Mouse (Mus musculus): Measurements from ENCODE around the gene Prrt2. TPM values are rescaled to one million over a fixed set of nuclear protein-coding genes. Genes with fewer than 3 reads are reported as not detected.

Prrt2 gene
- polyA plus RNA-seq, 1 experiment from 2014 or later = 2.9 TPM

DNA sequence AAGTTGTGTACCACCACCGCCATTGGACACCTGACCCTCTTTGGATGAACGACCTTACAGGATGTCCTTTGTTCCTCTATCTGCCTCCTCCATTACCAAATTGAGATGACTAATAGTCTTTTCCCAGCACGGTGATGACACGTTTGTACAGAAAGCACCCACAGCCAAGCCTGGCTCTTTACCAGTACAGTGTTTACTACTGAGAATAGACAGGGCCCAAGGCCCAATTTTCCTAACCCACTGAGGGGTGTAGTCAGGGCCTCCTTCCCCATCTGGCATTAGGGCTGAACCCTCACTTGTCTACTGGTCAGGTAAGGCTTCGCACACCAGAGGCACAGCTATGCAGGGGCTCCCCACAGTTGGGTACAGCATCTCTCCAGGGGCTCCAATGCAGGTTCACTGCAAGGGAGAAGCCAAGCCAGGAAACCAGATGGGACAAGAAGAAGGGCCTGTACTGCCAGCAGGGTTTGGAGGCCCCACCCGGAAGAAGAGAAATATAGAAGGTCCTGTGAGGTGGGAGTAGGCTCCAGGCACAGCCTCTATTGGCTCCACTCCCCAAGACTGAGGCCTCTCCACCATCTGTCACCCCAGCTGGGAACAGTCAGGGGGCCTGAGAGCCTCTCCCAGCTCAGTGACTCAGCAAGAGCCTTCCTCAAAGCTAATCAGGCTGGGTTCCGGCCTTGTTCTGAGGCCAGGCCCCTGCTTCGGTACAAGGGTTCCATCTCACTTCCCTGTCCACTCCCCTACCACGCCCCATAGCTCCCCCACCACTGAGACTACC, 12.6 kb downstream of the Prrt2 start:
- H3K9me3 ChIP-seq (replicated peaks) = no peaks in the 10 kb centered on the region
- peaks cover 22% of the 10 kb centered on the region for H3K36me3 ChIP-seq
- no peaks in the 10 kb centered on the region for H3K27me3 ChIP-seq (ENCODE audit: low read depth, poor library complexity, severe bottlenecking)
- 79% methylated on average over 9 of the region's 9 CpGs for WGBS
- no peak overlapping the region for H3K4me3 ChIP-seq
- H3K27ac ChIP-seq (replicated peaks) = peak overlapping the region; percentile 75
- DNase-seq (ENCODE audit: low spot score) = no peak
- H3K4me1 ChIP-seq = peaks cover 15% of the 10 kb centered on the region

DNA sequence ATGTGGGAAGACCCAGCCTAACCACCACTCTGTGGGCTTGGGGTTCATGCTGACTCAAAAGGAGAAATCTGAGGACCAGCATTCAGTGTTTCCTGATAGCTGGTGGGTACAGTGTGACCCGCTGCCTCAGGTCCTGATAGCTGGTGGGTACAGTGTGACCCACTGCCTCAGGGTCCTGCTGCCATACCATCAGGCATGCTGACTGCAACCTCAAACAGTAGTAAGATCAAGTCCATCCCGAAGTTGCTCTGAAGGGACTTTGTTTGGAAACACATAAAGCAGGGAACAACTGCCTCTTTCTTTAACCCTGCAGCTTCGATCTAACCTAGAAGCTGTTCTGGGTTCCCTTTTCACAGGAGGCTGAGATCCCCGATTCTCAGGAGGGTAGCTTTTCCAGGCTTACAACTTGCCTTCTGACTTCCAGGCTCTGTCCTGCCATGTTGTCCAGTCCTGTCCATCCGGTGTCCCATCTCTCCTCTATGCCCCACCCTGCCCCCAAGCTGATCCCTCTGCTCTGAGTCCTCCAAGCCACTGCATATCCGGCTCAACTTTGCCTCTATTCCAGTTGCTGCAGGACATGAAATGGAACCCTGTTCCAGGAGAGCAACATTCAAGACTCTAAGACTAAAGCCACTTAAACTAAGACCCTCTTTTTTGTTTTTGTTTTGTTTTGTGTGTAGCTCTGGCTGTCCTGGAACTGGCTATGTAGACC, 13.5 kb downstream of the Prrt2 start:
- Histone ChIP-seq H3K4me3 (no peak overlapping the region), H3K4me1 (peaks cover 15% of the 10 kb centered on the region), H3K36me3 (peaks cover 13% of the 10 kb centered on the region), H3K27ac (replicated peaks) (no peak overlapping the region), H3K9me3 (replicated peaks) (no peaks in the 10 kb centered on the region), H3K27me3 (ENCODE audit: low read depth, poor library complexity, severe bottlenecking) (no peaks in the 10 kb centered on the region)
- 85% methylated on average over 6 of the region's 6 CpGs for WGBS
- no peak for DNase-seq (ENCODE audit: low spot score)

DNA sequence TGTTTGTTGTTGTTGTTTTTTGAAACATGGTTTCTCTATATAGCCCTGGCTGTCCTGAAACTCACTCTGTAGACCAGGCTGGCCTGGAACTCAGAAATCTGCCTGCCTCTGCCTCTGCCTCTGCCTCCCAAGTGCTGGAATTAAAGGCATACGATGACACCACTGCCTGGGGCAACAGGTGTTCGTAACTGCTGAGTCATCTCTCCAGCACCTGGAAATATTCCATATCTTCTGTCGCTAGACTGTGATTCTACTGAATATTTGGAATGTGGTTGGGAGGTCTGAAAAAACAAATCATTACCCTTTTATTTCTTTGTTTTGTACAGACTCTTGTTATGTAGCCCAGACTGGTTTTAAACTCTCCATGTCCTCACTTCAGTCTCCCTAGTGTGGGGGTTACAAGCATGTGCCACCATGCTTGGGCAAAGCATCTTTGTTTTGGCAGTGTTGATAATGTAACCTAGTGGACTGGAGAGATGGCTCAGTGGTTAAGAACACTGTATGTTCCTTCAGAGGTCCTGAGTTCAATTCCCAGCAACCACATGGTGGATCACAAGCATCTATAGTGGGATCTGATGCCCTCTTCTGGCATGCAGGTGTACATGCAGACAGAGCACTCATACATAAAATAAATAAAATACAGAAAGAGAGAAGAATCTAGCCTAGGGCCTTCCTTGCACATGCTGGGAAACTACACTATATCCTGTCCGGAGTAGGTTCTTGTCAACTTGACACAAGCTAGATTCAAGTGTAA, 16.7 kb downstream of the Prrt2 start:
- no peak for DNase-seq (ENCODE audit: low spot score)
- peaks cover 10% of the 10 kb centered on the region for H3K4me1 ChIP-seq
- WGBS = 89% methylated on average over 4 of the region's 4 CpGs
- H3K27me3 ChIP-seq (ENCODE audit: low read depth, poor library complexity, severe bottlenecking) = no peaks in the 10 kb centered on the region
- H3K9me3 ChIP-seq (replicated peaks) = no peaks in the 10 kb centered on the region
- no peak overlapping the region for H3K4me3 ChIP-seq
- H3K36me3 ChIP-seq = no peaks in the 10 kb centered on the region
- no peak overlapping the region for H3K27ac ChIP-seq (replicated peaks)

DNA sequence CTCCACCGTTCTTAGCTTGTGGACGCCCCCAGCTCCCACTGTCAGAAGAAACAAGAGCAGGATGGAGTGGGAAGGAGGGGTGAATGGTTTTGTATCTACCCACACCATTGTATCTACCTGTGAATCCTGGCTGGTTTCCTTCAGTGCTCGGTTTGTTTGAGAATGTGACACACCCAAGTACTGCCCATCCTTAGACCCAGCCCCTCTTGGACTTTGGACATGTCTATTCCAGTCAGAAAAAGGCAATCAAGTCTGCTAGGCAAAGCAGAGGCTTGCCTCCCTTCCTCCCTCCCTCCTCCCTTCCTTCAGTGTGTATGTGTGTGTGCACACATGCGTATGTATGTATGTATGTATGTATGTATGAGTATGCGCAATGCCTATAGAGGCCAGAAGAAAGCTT, 17.4 kb downstream of the Prrt2 start:
- H3K27me3 ChIP-seq (ENCODE audit: low read depth, poor library complexity, severe bottlenecking) = no peaks in the 10 kb centered on the region
- H3K36me3 ChIP-seq = no peaks in the 10 kb centered on the region
- 92% methylated on average over 5 of the region's 5 CpGs for WGBS
- H3K4me1 ChIP-seq = peaks cover 4% of the 10 kb centered on the region
- H3K27ac ChIP-seq (replicated peaks) = no peak overlapping the region
- H3K4me3 ChIP-seq = no peak overlapping the region
- DNase-seq (ENCODE audit: low spot score) = no peak
- no peaks in the 10 kb centered on the region for H3K9me3 ChIP-seq (replicated peaks)

DNA sequence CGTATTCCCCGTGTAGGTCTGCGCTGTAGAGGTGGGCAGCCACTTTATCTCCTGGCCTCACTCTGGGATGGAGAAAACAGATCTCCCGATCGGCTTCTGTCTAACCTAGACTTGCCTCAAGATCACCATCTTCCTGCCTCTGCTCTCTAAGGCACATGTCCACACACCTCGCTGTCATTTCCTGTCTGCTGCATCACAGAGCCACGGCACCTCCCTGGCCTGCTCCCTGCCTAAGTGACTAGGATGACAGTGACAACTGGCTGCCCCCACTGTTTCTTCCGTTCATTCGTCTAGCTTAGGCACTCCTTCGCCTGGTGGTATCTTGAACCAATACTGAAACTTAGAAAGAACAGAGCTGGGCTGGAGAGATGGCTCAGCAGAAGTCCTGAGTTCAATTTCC, 21.4 kb downstream of the Prrt2 start:
- Histone ChIP-seq H3K9me3 (replicated peaks) (0 out of 2 replicates have a peak, but pooled peaks cover 2% of the 10 kb centered on the region), H3K4me1 (no peaks in the 10 kb centered on the region), H3K27me3 (ENCODE audit: low read depth, poor library complexity, severe bottlenecking) (no peaks in the 10 kb centered on the region), H3K4me3 (no peak overlapping the region), H3K36me3 (no peaks in the 10 kb centered on the region), H3K27ac (replicated peaks) (no peak overlapping the region)
- no peak for DNase-seq (ENCODE audit: low spot score)
- 87% methylated on average over 10 of the region's 10 CpGs for WGBS

DNA sequence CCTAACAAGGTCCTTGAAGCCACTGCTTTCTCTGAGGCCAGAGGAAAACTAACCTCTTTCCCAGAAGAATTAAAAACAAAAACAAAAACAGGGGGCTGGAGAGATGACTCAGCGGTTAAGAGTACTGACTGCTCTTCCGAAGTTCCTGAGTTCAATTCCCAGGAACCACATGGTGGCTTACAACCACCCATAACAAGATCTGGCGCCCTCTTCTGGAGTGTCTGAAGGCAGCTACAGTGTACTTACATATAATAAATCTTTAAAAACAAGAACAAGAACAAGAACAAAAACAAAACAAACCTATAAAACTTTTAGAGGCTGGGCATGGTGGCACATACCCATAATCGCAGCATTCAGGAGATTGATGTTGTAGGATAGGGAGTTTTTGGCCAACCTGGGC, 24.6 kb downstream of the Prrt2 start:
- no peaks in the 10 kb centered on the region for H3K27me3 ChIP-seq (ENCODE audit: low read depth, poor library complexity, severe bottlenecking)
- 82% methylated on average over 4 of the region's 4 CpGs for WGBS
- H3K27ac ChIP-seq (replicated peaks) = no peak overlapping the region
- H3K4me3 ChIP-seq = no peak overlapping the region
- H3K9me3 ChIP-seq (replicated peaks) = 0 out of 2 replicates have a peak, but pooled peaks cover 2% of the 10 kb centered on the region
- no peaks in the 10 kb centered on the region for H3K36me3 ChIP-seq
- DNase-seq (ENCODE audit: low spot score) = no peak
- peaks cover 3% of the 10 kb centered on the region for H3K4me1 ChIP-seq

DNA sequence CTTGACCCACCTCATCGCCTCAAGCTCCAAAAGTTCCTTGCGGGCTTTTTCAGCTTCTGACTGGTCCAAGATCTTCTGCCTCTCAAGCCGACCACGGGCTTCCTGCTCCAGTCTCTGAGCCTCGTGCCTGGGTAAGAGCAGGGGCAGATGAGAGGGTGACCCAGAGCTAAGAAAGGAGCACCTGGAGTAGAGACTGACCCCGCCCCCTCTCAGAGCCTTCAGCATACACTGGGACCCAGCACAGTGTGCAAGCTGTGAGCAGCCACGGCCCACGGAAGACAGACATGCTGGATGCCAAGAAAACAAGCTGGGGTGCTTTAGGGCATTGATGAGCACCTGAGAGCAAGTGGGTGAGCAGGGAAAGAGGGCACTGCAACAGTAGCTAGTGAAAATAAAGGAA, 32.2 kb downstream of the Prrt2 start:
- no peak for DNase-seq (ENCODE audit: low spot score)
- no peaks in the 10 kb centered on the region for H3K36me3 ChIP-seq
- WGBS = 75% methylated on average over 8 of the region's 8 CpGs
- H3K27ac ChIP-seq (replicated peaks) = no peak overlapping the region
- H3K4me1 ChIP-seq = peaks cover 5% of the 10 kb centered on the region
- no peak overlapping the region for H3K4me3 ChIP-seq
- no peaks in the 10 kb centered on the region for H3K27me3 ChIP-seq (ENCODE audit: low read depth, poor library complexity, severe bottlenecking)
- H3K9me3 ChIP-seq (replicated peaks) = no peaks in the 10 kb centered on the region

DNA sequence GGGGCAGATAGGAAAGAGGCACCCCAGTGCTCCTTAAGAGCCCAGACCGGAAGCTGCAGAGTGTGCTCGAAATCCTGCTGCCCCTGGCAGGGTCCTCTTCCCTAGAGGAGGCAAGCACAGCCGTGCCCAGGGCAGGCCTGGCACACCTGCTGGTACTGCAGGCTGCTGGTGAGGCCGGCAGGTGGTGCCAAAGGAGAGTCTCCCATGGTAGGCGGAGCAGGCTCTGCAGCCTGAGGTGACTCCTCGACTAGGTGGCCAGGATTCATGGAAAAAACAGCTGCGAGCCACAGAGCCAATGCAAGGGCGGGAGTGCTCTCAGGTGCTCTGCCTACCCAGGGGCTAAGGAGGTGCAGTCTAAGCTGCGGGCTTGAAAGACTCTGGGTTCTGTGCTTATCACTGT, 34.7 kb downstream of the Prrt2 start:
- Histone ChIP-seq H3K36me3 (peaks cover 1% of the 10 kb centered on the region), H3K4me3 (no peak overlapping the region), H3K27ac (replicated peaks) (no peak overlapping the region), H3K4me1 (0 out of 2 replicates have a peak, but pooled peaks cover 2% of the 10 kb centered on the region), H3K9me3 (replicated peaks) (no peaks in the 10 kb centered on the region), H3K27me3 (ENCODE audit: low read depth, poor library complexity, severe bottlenecking) (no peaks in the 10 kb centered on the region)
- DNase-seq (ENCODE audit: low spot score) = no peak
- 38% methylated on average over 9 of the region's 9 CpGs for WGBS

DNA sequence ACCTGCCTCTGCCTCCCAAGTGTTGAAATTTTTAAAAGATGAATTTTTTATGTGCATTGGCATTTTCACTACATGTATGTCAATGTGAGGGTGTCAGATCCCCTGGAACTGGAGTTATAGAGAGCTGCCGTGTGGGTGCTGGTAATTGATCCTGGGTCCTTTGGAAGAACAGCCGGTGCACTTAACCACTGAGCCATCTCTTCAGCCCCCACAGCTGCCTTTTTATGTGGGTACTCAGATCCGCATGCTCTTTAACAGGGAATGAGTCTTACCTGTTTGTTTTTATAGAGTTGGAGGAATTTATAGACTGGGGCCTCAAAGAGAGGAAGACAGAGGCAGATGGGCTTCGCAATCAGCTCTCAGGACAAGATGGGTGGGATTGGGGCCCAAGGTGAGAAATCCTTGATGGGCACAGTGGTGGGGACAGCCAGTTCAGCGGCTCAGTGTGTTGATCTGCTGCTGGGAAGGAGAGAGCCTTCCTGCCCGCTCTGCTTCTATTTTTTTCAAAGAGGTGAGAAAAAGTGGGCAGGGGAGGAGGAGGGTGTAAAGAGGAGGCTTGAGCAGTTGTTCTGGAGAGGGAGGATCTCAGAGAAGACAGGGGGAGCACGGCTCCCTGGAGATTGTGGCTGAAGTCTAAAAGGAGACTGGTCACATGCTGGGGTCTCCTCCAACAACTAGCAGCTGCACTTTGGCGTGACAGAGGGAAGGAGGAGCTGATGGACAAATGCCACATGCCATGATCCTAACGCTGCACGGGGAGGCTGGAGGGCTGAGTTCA, 36.2 kb downstream of the Prrt2 start:
- 70% methylated on average over 10 of the region's 10 CpGs for WGBS
- no peak overlapping the region for H3K4me3 ChIP-seq
- H3K27ac ChIP-seq (replicated peaks) = no peak overlapping the region
- H3K27me3 ChIP-seq (ENCODE audit: low read depth, poor library complexity, severe bottlenecking) = no peaks in the 10 kb centered on the region
- peaks cover 16% of the 10 kb centered on the region for H3K36me3 ChIP-seq
- H3K4me1 ChIP-seq = 0 out of 2 replicates have a peak, but pooled peaks cover 2% of the 10 kb centered on the region
- DNase-seq (ENCODE audit: low spot score) = no peak
- H3K9me3 ChIP-seq (replicated peaks) = no peaks in the 10 kb centered on the region

DNA sequence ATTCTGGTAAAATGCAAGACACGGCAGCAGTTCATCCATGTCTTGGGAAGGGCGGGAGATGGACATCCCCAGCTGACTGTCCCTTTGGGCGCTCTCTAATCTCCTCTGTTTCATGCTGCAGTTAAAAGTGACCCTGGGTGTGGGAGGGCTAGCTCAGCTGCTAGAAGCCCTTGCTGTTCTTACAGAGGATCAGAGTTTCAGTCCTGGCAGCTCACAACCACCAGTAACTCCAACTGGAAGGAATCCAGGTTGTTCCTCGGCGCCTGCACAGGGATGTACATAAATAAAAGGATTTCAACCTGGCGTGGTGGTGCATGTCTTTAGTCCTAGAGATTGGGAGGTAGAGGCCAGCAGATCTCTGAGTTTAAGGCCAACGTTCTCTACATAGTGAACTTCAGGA, 37.9 kb downstream of the Prrt2 start:
- no peaks in the 10 kb centered on the region for H3K9me3 ChIP-seq (replicated peaks)
- no peak overlapping the region for H3K4me3 ChIP-seq
- H3K27me3 ChIP-seq (ENCODE audit: low read depth, poor library complexity, severe bottlenecking) = no peaks in the 10 kb centered on the region
- 0 out of 2 replicates have a peak, but pooled peaks cover 2% of the 10 kb centered on the region for H3K4me1 ChIP-seq
- no peak overlapping the region for H3K27ac ChIP-seq (replicated peaks)
- whole genome bisulfite sequencing = 88% methylated on average over 7 of the region's 7 CpGs
- H3K36me3 ChIP-seq = peaks cover 33% of the 10 kb centered on the region
- DNase-seq (ENCODE audit: low spot score) = no peak

DNA sequence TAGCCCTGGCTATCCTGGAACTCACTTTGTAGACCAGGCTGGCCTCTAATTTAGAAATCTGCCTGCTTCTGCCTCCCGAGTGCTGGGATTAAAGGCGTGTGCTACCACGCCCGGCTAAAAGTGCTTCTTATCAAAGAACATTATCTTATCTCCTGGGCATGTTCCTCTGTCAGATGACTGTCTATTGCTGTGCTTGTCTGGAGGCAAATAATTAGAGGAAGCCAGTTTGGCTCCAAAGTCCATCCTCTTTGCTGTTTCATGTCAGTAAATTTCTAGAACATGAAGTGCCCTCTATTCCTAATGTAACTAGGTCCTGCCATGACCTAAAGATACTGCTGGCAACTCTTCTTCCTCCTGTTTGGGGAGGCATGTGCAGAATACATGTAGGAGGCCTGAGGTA, 39.0 kb downstream of the Prrt2 start:
- Histone ChIP-seq H3K4me3 (no peak overlapping the region), H3K27ac (replicated peaks) (no peak overlapping the region), H3K4me1 (peaks cover 8% of the 10 kb centered on the region), H3K27me3 (ENCODE audit: low read depth, poor library complexity, severe bottlenecking) (no peaks in the 10 kb centered on the region), H3K9me3 (replicated peaks) (no peaks in the 10 kb centered on the region), H3K36me3 (peaks cover 39% of the 10 kb centered on the region)
- 93% methylated on average over 4 of the region's 4 CpGs for WGBS
- DNase-seq (ENCODE audit: low spot score) = no peak

DNA sequence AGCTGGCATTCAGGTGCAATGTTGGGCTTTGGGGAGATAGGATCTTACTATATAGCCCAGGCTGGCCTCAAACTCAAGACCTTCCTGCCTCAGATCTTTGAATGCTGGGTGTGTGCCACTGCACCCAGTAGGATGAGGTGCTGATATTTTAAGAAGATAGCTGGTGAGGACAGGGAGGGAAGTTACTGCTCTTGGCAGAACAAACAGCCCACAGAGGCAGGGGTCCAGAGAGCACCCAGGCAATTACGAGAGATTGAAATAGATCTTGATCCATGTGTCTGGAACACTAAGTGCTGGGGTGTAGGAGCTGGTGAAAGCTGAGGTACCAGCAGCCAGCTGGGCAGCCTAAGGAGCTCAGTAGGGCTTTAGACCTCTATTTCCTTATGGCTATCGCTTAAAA, 39.4 kb downstream of the Prrt2 start:
- peaks cover 13% of the 10 kb centered on the region for H3K4me1 ChIP-seq
- 91% methylated on average over 2 of the region's 2 CpGs for WGBS

More for the DNA sequence above, 39.4 kb downstream of the Prrt2 start:
- Histone ChIP-seq H3K4me3 (no peak overlapping the region), H3K36me3 (peaks cover 39% of the 10 kb centered on the region), H3K27ac (replicated peaks) (no peak overlapping the region), H3K9me3 (replicated peaks) (no peaks in the 10 kb centered on the region), H3K27me3 (ENCODE audit: low read depth, poor library complexity, severe bottlenecking) (no peaks in the 10 kb centered on the region)
- DNase-seq (ENCODE audit: low spot score) = no peak

All from midbrain, embryonic 10.5 days (tissue).